Mouse (Mus musculus) MEL-GATA-1-ER (cell line): ENCODE results near the gene Uba3.

Source experiments
- DNase-seq: peaks from one replicate; pipeline ENCODE4 v3.0.0-alpha.2; 2012; ENCODE audit warnings: low read depth; ENCODE audit errors: extremely low read depth

The Uba3 gene

DNA sequence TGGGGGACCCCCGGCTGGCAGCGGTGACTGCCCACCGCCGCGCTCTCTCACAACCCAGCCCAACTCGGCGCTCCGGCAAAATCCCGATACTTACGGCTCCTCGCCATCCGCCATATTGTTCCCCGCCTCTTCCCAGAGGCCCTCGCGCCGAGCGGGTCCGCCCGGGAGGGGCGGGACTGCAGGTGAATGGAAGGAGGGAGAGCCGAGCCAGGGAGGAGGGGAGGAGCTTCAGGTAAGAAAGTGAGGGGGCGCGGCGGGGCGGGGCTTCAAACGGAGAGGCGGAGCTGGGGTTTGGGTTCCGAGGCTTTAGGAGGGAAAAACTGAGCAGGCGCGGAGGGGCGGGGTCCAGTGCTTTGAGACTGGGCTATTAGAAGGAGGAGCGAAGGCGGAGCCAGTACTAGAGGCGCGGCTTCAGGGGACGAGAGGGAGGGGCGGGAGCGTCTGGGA, at the start of gene Uba3:
Uba3 (minus strand) TSS at position 209 of the 447 bp plus-strand sequence.
- DNase-seq, result peak; percentile 87

DNA sequence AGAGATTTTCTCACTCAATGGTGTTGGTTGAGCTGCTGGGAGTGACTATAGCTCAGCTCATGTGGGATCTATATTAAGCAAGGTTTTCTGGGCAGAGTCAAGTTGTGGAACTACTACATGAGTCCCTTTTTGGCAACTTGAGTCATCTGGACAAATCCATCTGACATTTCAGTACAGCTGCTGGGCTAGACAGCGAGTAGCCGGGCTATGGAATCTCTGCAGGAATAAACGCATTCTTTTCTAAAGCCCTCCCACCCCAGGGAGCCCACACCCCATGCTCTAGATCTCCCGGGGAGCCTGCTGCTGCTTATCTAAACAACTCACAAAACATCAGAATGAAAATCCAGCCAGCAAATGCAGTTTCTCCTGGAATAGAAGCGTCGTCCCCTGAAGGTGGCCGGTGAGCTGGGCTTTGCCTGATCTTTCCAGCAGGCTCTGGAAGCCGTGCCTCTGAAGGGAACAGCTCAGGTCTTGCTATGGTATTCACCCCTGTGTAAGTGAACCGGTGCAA, 47.3 kb upstream of the Uba3 start, which contains the start of gene Lmod3:
Lmod3 (minus strand) TSS at position 49 of the 511 bp plus-strand sequence.
- no peak for DNase-seq

DNA sequence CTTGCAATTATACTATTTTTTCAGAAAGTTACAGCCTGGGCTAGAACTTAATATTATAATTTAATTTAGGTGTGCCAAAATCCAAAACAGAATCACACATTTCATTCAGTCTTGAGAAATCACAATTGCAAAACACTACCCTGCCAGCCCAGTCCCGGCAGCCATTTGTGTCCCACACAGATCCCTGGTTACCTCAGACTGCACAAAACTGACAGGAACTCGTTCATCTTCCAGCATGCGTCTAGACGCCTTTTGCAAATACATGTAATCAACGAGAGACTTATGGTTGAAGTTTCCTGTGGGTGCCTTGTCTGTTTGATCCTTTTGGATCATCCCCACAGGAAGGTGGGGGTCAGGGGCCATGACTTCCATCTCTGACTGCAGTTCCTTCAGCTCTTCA, 46.6 kb upstream of the Uba3 start:
- DNase-seq, result no peak

DNA sequence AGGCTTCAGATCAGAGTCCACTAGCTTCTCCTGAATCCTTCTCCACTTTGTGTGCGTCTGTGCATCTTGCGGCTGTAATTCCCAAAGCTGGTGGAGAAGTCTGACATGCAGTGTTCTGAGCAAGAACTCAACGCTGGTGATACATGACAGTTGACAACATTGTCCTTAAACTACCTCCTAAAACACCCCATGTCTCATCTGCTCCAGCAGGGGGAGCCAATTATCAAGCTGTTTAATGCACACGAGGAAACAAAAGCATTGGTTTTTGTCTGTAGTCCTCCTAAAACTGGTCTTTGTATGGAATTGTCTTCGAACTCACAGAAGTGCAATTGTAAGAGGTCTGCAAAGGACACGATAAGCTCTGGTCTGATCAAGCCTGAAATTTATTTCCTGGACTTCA, 45.5 kb upstream of the Uba3 start:
- DNase-seq, result peak; percentile 38

DNA sequence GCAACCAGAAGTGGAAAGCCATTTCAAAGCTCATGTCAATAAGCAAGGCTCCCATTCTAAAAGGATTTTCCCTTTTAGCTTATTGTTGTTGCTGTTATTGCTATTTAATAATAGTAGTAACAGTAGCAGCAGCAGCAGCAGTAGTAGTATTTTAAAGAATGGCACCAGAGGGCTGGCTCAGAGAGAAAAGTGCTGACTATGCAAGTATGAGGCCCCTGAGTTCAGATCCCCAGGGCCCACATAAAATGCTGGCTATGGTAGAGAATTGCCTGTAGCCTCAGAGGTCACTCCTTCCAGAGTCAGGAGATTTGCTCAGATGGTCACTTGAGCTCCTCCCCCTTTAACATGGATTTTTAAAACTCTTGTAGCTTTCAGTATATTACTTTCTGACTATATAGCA, 39.8 kb upstream of the Uba3 start:
- no peak for DNase-seq

DNA sequence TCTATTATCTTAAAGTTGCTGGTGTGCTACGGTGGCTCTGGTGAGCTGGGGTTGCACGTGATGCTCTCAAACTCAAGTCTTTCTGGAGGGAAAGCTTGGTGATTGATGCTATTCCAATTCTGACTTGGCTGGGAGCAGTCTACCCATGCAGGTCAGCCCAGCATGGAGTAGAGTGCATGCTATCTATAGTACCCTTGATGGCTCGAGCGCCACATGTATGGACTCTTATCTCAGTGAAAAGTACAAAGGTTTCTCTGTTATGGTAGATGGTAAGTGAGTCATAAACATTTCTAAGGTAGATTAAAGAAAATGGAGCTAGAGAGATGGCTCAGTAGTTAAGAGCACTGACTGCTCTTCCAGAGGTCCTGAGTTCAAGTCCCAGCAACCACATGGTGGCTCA, 37.1 kb upstream of the Uba3 start:
- DNase-seq, result no peak

DNA sequence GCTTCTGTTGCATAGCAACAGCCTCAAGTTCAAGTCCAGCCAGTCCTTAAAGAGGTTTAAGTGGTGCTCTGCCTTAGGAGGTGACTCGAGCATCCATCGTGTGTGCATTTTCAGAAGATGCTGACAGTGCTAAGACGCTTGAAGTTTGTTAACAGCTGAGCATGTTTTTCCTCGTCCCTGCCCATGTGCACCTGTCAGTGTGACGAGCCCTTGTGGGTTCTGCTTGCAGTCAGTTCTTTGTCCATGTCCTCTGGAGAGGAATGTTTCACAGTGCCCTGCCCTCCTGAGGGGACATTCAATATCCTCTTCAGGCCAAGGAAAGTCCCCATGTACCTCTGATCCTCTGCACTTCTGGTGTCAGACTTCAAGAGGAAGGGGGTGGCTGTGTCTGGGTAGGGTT, 34.6 kb upstream of the Uba3 start:
- DNase-seq, result no peak

DNA sequence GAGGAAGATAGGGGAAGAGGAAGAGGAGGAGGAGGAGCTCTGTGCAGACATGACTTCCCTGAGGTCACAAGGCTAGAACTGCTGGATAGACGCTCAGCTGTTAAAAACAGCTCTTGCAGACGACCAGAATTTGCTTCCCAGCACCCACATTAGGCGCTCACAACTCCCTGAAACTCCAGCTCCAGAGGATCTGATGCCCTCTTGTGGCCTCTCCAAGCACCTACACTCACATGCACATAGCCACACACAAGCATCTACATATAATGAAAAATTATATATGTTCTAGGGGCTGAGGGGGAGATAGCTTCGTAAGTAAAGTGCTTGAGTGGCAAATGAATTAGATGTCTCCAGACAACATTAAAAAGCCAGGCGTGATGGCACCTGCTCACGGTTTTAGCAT, 33.9 kb upstream of the Uba3 start:
- DNase-seq, result no peak

DNA sequence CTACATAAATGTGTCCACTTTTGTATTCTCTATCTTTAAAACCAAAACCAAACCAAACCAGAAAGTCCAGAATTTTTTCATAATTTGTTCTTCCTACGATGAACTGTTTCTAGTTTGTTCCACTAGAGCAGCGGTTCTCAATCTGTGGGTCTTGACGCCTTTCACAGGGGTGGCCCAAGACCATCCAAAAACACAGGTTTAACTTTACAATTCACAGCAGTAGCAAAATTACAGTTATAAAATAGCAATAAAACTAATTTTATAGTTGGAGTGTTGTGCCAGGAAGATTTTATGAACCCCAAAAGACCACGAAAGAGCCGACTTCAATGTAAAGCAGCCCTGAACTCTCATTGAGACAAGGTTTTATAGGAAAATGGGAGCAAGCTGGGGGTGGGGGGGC, 30.6 kb upstream of the Uba3 start:
- no peak for DNase-seq

DNA sequence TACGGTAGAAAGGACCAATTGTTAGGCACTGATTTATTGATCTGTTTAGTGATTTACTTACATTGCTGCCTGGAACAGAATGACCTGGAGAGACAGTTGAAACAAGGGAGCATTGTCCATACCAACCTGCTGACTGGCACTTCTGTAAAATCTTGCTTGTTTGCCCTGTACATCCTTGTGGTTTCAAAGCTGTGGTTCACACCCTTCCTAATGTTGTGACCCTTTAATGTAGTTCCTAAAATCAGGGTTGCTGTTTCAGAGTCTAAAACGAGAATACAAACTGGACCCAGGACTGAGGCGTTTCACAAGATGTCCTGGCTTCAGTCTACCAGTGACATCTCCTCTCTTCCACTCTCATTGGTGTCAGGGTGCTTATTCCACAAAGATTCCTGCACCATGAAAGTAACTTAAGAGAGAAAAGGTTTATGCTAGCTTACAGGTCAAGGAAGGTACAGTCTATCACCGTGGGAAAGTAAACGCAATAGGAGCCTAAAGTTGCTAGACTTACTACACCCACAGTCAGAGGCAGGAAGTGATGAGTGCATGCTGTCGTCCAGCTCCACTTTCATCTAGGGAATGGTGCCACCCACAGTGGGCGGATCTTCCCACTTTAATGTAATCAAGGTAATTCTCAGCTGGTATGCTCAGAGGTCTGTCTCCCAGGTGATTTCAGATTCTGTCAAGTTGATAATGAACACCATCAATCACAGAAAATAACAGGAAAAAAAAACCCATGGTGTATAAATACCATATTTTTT, 29.6 kb upstream of the Uba3 start:
- no peak for DNase-seq

DNA sequence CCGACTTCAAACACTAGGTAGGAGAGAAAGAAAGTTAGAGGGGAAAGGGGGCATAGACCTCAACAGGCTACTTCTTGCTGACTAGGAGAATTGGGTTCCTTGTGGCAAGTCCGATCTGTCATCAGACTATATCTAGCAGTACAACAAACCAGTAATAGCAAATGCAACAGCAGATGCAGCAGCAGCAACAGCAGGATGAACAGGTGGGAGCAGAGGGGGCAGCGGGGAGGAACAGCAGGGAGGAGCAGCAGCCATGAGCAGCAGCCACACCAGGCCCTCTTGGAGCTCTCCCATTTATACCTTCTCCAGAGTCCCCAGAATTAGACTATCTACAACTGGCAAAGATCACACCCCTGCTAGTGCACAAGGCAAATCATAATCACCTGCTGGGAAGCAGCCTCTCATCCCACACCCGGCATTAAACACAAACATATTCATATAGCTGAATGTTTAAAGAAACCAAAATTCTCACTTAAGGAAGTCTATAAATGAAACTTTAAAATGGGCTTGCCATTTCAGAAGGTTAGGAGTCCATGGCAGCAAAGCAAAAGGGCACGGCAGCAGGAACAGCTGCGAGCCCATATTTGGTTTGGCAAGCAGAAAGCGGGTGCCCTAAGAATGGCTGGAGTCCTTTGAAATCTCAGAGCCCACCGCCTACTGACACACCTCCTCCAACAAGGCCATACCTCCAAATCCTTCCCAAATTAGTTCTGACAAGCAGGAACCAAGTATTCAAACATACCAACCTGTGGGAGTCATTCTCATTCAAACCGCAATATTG, 21.8 kb upstream of the Uba3 start:
- DNase-seq, result no peak

DNA sequence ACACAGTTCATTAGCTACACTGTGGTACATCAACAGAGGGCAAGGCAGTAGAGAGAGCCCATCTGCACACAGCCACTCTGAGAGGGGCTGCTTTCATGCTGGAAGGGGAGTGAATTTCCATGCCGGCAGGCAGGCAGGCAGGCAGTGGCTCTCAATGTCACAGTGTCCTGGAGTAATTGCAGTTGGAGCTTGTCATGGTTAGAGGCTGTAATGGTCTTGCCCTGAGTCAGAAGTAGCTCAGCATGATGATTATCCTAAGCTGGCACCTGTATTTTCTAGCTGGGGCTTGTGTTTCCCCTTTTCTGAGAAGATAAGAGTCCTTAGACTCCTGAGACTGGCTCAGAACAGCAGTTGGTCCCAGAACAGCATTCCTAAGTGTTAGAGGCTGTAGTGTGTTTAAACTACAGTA, 20.6 kb upstream of the Uba3 start:
- DNase-seq, result no peak

DNA sequence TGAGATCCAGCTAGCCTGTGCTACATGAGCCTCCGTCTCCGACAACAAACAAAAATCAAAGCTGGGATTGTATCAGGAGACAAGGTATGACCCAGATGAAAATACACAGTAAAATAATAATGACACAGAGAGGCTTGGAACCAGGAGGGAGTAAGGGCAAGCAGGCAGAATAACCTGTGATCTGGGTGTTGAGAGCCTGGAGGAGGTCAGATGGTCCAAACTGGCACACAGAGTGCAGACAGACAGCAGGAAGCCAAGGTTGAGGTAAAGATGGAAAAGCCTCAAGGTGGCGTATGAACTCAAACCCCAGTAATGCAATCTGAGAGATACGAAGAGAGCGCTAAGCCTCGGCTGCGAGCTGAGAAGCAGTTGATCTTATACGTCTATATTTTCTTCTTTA, 19.1 kb upstream of the Uba3 start:
- DNase-seq, result no peak

DNA sequence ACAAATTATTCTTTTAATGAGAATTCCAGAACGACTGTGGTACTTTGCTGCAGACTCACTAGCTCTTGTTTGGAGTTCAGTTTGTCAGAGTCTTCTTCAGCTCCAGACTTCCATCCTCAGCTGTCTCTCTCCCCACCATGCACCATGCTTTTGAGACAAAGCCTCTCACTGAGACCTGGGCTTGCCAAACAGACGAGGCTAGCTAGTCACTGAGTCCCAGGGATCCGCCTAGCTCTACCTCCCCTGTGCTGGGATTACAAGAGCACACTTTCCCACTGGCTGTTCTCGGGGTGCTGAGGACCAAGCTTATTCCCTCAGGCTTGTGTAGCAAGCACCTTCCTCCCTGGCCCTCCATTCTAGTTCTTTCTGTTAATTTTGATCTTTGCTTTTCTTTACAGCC, 18.1 kb upstream of the Uba3 start:
- DNase-seq, result no peak

DNA sequence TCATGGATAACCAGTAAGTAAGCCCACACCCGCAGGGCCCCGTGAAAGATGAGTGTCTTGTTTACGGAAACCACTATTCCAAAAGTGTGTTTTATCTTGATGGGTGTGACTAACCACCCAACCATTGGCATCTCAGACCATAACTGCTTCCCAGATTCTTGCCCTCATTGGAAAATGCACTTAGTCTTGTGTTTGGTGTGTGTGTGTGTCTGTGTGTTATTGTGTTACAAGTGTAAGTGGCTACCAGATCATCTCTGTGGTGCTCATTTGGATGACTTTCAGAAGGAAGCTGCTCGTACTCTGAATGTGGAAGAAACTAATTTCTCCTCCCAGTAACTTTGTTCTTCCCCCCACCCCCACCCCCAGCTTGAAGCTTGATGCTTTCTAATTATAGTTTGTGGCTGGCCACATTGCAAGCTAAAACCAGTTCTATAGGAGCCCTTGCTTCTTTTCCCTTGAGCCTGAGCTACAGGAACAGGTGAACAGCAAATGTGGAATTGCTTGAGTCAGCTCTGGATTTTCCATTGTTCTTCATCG, 17.6 kb upstream of the Uba3 start:
- DNase-seq, result no peak

DNA sequence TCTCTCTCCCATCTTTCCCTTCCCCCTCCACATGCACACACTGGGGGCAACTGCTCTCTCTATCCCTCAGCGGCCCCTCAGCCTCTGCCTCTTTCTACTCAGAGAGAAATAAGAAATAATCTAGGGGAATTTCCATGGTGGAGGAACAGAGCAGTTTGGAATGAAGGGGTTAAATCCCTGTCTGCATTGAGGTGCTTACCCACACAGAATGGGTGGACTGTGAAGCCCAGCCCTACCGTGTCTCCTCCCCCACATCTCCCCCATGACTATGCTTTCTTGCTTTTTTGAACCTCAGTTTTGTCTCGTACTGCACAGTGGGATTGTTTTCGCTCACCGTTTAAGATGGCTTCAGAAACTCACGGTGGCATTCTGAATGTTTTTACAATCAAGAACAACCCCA, 16.9 kb upstream of the Uba3 start:
- no peak for DNase-seq

DNA sequence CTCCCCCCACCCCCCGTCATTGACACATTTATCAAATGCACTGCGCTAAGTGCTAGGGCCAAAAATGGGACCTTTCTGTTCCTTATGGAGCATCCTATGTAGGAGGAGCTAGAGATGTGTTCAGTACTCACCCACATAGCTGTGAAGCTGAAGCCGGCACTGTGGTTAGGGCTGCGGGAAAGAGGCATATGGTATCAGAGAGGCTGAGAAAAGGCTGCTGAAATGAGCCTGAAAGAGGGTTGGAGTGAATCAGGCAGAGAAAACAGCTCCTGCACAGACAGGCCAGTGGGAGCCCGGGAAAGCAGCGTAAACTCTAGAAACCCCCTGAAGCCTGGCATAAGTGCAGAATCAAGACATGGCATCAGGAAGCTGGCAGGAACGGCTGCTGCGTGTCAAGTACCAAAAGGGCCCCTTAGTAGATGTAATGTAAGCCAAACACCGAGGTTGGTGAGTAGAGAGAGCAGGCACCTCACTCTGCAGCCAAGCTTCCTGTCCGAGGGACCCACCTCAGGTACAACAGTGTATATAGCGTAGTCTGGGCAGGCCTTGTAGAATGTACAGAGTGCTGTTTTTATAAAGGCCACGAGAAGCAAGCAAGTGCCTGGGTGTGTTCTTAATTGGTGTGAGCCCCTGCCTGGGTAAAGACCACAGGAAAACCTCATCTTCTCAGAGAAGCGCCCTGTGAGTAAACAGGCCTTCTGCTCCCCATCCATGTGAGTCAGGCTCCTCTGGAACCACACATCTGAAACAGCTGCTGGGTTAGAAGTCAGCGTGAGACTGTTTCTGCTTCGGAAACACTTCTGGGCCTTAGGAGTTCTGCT, 16.0 kb upstream of the Uba3 start:
- DNase-seq, result no peak

DNA sequence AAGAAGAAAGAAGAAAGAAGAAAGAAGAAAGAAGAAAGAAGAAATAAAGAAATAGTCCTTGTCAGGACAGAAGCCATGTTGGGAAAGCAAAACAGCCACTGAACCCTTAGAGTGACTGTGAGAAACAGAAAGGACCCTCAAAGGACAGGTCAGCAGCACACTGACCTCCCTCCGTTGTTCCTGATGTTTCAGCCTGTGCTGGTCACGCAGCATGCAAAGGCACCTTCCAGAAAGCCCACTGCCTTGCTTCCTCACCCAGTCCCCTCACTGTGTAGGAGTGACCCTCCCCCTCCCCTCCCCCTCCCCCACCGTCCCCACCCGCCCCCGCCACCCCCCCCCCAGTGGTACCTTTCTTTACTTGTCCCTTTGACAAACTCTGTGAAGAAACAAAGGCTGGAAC, 15.2 kb upstream of the Uba3 start:
- DNase-seq, result no peak

DNA sequence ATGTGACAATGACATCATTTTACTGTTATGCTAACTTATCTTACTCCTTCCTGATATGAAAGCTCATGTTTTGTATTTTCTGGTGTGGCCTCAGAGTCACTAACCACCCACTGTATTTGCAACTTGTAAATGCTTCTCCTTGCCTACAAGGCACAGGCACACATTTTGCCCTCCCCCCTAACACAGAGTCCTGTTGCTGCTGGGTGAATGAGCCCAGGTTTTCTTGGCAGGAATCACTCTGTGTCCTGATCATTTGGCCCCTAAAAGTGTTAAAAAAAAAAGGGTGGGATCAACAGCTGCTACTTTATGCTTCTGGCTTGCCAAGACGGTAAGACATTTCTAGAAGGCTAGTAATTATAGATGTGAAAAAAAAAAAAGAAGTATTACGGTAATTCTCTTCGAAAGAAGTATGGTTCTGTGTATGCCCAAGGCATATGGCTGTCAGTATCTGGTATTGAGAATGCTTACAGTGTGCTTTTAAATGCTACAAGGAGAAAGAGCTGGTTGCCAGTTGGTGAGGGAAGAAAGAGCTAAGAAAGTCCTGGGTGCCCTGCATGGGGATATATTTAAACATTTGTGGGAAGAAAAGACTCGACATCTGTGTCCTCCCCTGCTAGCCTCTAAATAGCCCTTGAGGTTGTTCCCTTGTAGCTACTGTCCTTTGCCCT, 10.8 kb upstream of the Uba3 start:
- DNase-seq, result no peak

DNA sequence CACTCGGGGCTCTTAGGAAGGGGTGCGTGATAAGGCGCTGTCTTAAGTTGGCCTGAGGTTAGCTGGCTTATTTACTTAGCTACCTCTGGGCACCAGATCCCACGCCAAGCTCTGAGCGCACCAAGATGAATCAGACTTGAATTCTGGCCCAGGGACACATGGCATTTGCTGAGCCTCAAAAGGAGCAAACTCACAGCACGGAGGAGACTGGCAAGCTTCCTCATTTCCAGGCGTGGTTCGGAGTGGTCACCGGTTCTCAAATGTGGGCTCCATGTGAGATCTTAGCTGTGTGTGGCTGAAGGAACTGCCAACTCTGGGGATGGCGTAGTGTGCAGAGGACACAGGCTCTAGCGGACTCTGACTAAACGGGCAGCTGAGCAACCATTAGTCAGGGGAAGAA, 6.5 kb upstream of the Uba3 start:
- peak; percentile 66 for DNase-seq
